Mouse (Mus musculus) cerebellum, adult 2 months (tissue): Measurements from ENCODE around the gene Saysd1.

Experiments used
- CTCF ChIP-seq: fragments of 200-500 bp; IDR thresholded peaks from 2 replicates; pipeline ENCODE4 v1.5.1; 2011; ENCODE audit warnings: low read depth, mild to moderate bottlenecking, control low read depth, low read length, moderate library complexity, borderline replicate concordance; ENCODE audit not compliant: insufficient read depth
- POLR2A ChIP-seq: fragments of 200-500 bp; IDR thresholded peaks from 2 replicates; pipeline ENCODE4 v1.6.1; 2011; ENCODE audit warnings: low read length, control low read depth, borderline replicate concordance; ENCODE audit not compliant: insufficient read depth

GRCm38 (mm10) chr14:20067293-20068074 lies 70.8 kb downstream of the Saysd1 start:
- TF ChIP-seq CTCF (peak; percentile 79), POLR2A (no peak)
